Mouse (Mus musculus) bone marrow, adult 2 months (tissue): ENCODE data around the gene Cd247. TPM values are rescaled to one million over a fixed set of nuclear protein-coding genes. Genes with fewer than 3 reads are reported as not detected.

ENCODE experiments used
- H3K27ac ChIP-seq: fragments of 200-500 bp; 2 replicates; pipeline ENCODE4 v1.5.1; 2012; ENCODE audit warnings: low read depth, mild to moderate bottlenecking, control low read depth, inconsistent platforms, low read length; ENCODE audit not compliant: control insufficient read depth, poor library complexity, insufficient read depth
- H3K4me1 ChIP-seq: fragments of 200-500 bp; 2 replicates; pipeline ENCODE4 v1.6.1; 2011; ENCODE audit warnings: low read length; ENCODE audit not compliant: control insufficient read depth, insufficient read depth
- H3K4me3 ChIP-seq: fragments of 200-500 bp; replicated peaks from 2 replicates; pipeline ENCODE3; 2011; ENCODE audit warnings: mild to moderate bottlenecking, low read depth, low read length, control low read depth; ENCODE audit not compliant: control insufficient read depth
- CTCF ChIP-seq: fragments of 200-500 bp; IDR thresholded peaks from 2 replicates; pipeline ENCODE4 v1.5.1; 2011; ENCODE audit warnings: low read length, control low read depth; ENCODE audit not compliant: control insufficient read depth, insufficient read depth
- POLR2A ChIP-seq: fragments of 200-500 bp; IDR thresholded peaks from 2 replicates; pipeline ENCODE4 v1.6.1; 2011; ENCODE audit warnings: low read depth, mild to moderate bottlenecking, control low read depth, low read length, borderline replicate concordance; ENCODE audit not compliant: control insufficient read depth
- WGBS: fragments of 180-500 bp; shearing (Covaris S2); methylation state at CpG from one replicate; pipeline ENCODE4 v1.1.7; 2018; 5-methylcytosine and 5-hydroxymethylcytosine counted together
- polyA plus RNA-seq: library from polyadenylated mRNA; stranded (reverse); fragments of >200 nt; gene quantifications from 2 replicates; pipeline ENCODE4 v1.2.4, GENCODE M21; 2011; ENCODE audit warnings: low replicate concordance; ENCODE audit not compliant: missing spikeins, insufficient read depth, insufficient read length

The Cd247 gene
- polyA plus RNA-seq, 1 experiment, result 4.9 TPM

DNA sequence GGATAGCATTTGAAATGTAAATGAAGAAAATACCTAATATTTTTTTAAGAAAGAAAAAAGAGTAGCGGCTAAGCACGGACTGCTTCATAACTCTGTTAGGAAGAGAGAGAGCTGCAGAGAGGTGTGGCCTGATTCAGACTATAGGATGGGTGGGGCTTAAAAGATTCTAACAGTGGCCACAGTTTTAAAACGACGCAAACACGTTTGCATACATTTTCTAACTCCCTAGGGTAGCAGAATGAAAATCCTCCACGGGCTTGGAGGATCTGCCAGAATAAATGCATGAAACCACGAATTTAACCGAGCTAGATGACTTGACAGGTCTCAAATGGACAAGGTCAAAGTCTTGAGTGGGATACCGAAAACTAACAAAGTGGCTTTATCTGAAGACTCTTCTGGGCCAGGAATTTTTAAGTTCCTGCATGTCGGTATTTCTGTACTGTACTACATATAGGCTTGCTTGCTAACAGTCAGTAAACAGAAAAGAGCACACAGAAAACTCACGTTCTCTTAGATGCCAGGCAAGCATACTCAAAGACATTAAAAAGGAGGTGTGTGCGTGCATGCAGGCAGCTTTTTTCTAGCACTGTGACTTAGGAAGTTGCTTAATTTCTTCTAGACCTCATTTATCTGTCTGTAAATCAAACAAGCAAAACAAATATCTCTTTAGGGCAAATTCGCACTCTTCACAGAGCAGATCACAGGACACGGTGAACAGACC, 25.4 kb upstream of the Cd247 start:
- TF ChIP-seq POLR2A (no peak), CTCF (no peak)
- no peak overlapping the region for H3K27ac ChIP-seq
- H3K4me3 ChIP-seq, result peak overlapping the region; percentile 92
- peaks cover 9% of the 10 kb centered on the region for H3K4me1 ChIP-seq
- 2% methylated on average over 14 of the region's 14 CpGs for WGBS

DNA sequence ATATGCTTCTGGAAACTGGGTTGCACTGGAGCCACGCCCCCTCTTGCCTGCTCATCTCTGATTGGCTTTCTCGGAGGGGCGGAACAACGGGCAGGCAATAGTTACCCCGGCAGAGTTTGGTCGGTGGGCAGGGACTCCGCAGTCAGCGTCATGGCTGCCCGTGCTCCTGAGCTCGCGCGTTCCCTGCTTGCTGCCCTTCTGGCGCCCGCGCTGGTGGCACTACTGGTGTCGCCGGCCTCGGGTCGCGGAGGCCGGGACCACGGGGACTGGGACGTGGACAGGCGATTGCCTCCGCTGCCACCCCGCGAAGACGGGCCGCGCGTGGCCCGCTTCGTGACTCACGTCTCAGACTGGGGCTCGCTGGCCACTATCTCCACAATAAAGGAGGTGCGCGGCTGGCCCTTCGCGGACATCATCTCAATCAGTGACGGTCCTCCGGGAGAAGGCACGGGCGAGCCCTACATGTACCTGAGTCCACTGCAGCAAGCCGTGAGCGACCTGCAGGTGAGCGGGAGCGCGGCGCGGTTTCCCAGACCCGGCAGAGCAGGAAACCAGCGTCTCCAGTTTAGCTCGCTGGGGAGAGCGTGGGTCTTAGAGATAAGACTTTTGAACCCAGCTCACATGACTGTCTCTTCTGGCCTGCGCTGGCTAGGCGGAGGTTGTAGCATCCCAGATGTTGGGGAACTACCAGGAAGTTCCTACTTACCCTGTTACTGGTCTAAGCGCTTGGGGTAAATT, 24.7 kb upstream of the Cd247 start, which contains the start of gene Creg1:
Gene Creg1, plus strand, starts transcription at position 112 of the 738 bp plus-strand sequence.
- TF ChIP-seq POLR2A (peak; percentile 99), CTCF (no peak)
- Histone ChIP-seq H3K27ac (peak within 1 kb of the TSS; percentile 90), H3K4me1 (peaks cover 9% of the 10 kb centered on the region), H3K4me3 (peak within 1 kb of the TSS; percentile 92)
- WGBS, result under 1% methylated on average over 57 of the region's 57 CpGs

DNA sequence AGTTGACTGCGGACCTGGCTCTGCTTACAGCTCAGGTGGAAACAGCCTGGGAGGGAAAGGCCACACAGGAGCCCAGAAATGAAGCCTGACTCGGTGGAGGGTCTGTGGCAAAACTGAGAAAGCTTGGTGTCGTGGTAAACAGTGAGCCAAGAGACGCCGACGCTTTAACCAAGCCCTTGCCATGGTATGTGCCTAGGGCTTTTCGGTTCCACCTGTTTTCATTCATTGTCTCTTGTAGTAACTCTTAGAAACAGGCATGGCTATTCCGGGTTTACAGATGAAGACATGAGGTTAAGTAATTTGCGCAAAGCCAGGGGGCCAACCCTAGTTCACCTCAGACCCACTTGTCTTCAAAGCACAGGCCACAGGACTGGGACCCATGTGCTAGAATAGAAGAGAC, 23.9 kb upstream of the Cd247 start:
- 14% methylated on average over 9 of the region's 9 CpGs for WGBS
- H3K4me3 ChIP-seq, result peak overlapping the region; percentile 92
- TF ChIP-seq CTCF, result no peak
- TF ChIP-seq POLR2A, result no peak
- H3K27ac ChIP-seq, result peak overlapping the region; percentile 90
- peaks cover 9% of the 10 kb centered on the region for H3K4me1 ChIP-seq

DNA sequence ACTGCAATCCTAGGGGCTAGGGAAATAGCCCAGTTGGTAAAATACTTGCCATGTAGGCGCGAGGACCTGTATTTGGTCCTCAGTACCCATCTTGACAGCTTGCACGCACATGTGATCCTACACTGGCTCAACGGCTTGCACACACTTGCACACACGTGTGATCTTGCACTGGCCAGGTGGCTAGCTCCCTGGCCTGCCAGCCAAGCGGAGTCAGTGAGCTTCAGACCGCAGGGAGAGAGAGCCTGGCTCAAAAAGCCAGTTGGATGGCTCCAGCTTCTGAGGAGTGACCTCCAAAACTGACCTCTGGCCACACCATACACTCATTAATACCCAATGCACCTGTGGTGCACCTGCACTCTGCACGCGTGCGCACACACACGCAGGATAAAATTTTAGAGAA, 23.4 kb upstream of the Cd247 start:
- Histone ChIP-seq H3K27ac (peak overlapping the region; percentile 90), H3K4me1 (peaks cover 9% of the 10 kb centered on the region), H3K4me3 (peak overlapping the region; percentile 92)
- WGBS, result 62% methylated on average over 11 of the region's 11 CpGs
- TF ChIP-seq POLR2A, result no peak; the same call in 1 of the 2 replicates
- TF ChIP-seq CTCF, result 0 out of 2 replicates have a peak, but pooled peaks have one; percentile 0

DNA sequence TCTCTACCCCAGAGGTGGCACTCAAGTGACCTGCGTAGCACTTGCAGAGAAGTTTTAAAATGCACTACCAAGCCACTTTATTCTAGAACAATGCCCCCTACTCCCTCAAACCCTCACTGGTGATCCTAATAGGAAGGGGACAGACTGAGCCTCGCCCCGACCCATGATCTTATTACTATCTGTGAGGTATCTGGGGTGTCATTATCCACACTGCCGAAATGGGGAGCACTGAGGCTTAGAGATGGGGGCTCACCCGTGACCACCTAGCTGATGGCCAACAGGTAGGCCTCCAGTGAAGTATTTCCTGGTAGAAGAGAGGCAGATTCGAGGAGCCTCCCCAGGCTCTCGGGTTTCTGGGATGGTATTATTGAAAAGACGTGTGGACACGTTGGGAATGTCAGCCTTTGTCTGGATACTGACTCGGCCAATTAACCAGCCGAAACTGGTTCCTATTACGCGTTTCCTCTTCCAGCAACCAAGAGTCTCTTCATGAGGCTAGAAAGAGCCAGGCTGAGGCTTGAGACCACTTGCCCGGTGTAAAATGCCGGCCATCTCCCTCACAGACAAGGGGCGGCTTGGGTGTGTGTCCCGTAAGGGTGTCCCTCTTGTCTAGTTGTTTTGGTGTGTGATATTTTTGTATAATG, 22.7 kb upstream of the Cd247 start:
- Histone ChIP-seq H3K4me1 (peaks cover 11% of the 10 kb centered on the region), H3K4me3 (peak overlapping the region; percentile 92), H3K27ac (peak overlapping the region; percentile 90)
- 50% methylated on average over 17 of the region's 17 CpGs for WGBS
- TF ChIP-seq POLR2A (no peak), CTCF (no peak)

DNA sequence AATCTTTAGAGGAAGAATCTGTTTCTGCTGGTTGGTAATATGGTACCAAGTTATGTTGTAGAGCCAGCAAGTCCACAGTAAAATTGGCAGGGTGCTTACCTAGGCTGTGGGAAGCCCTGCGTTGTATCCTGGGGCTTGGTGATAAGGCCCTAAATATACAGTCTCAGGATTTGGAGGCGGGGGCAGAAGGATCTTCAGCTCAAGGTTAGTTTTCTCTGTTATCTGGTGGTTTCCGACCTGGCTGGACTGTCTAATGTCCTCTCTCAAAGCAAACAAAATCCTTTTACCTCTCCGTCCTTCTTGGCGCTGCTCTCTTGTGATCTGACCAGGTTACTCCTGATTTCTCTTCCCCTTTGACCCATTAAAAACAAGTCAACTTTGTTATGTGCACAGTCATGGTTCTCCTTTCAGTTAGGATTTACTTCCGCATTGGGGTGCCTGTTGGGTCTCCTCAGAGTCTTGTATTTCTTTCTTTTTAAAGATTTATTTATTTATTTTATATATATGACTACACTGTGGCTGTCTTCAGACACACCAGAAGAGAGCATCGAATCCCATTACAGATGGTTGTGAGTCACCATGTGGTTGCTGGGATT, 22.1 kb upstream of the Cd247 start:
- WGBS, result 18% methylated on average over 7 of the region's 7 CpGs
- peaks cover 11% of the 10 kb centered on the region for H3K4me1 ChIP-seq
- TF ChIP-seq POLR2A, result 0 out of 2 replicates have a peak, but pooled peaks have one; percentile 45
- no peak for TF ChIP-seq CTCF

DNA sequence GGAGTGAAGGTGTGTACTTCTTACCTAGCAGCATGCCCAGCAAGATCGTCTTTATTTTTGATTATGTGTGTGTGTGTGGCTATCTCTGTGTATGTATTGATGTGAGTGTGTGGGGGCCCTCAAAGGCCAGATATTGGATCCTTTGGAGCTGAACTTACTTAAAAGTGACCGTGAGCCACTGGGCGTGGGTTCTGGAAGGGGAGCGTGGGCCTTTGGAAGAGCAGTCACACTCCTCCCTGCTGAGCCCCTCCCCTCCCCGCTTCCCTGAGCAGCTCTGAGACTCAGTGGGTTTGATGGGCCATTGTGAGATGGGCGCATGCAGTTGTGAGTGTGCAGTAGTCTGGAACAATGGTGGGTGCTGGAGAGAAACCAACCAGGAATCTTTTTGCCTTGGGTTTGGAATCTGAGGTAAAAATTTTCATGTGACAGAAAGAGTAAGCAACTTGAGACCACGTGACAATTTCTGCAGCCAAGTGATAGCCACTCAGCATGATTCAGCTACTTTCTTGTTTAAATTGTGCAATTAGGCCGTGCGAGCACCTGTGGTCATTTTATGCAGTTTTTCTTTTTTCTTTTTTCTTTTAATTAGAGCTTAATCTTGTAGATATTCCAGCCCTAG, 19.5 kb upstream of the Cd247 start:
- Histone ChIP-seq H3K27ac (peak overlapping the region; percentile 89), H3K4me3 (peak overlapping the region; percentile 32), H3K4me1 (peaks cover 11% of the 10 kb centered on the region)
- TF ChIP-seq CTCF, result no peak
- TF ChIP-seq POLR2A, result no peak
- 19% methylated on average over 9 of the region's 9 CpGs for WGBS

More for the DNA sequence above, 22.1 kb upstream of the Cd247 start:
- Histone ChIP-seq H3K4me3 (peak overlapping the region; percentile 92), H3K27ac (peak overlapping the region; percentile 90)
